Mouse (Mus musculus) C2C12 (cell line): ENCODE results near the gene Sec31b.

Experiments
- CTCF ChIP-seq: IDR thresholded peaks from one replicate; pipeline ENCODE4 v1.5.1; 2011; ENCODE audit not compliant: control insufficient read depth, insufficient read depth, insufficient read length
- FOSL1 ChIP-seq: IDR thresholded peaks from one replicate; pipeline ENCODE4 v1.8.0; 2011; ENCODE audit warnings: mild to moderate bottlenecking, low read length; ENCODE audit not compliant: poor library complexity, insufficient read depth, severe bottlenecking
- MAX ChIP-seq: IDR thresholded peaks from one replicate; pipeline ENCODE4 v1.6.1; 2011; ENCODE audit warnings: mild to moderate bottlenecking, control low read depth
- MYOD1 ChIP-seq: IDR thresholded peaks from one replicate; pipeline ENCODE4 v1.6.1; 2011; ENCODE audit warnings: low read depth; ENCODE audit not compliant: control insufficient read depth, insufficient read length
- MYOG ChIP-seq: IDR thresholded peaks from one replicate; pipeline ENCODE4 v1.6.1; 2011; ENCODE audit not compliant: control insufficient read depth, insufficient read length; ENCODE audit errors: extremely low read depth
- USF1 ChIP-seq: IDR thresholded peaks from one replicate; pipeline ENCODE4 v1.6.1; 2011; ENCODE audit warnings: low read depth, mild to moderate bottlenecking, control low read depth, moderate library complexity

DNA sequence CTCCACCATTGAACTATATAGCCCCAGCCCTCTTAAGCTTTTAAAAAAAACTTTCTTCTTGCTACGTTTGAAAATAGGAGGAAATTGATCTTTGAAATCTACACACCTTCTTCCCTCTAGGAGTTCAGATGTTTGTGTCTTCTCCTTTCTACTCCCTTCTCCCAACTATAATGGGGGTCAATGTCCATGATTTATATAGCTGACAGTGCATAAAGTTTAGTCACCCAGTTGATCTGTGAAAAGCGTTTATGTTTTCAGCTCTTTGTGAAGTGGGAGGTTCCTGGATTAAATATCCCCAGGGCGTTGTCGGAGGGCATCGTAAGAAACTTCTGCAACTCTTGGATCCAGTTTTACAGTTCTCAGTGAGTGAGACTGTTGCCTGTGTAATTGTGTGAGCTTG, 45.4 kb downstream of the Sec31b start:
- no peak for TF ChIP-seq FOSL1
- no peak for TF ChIP-seq CTCF
- no peak for TF ChIP-seq MYOD1
- TF ChIP-seq MAX = no peak
- no peak for TF ChIP-seq USF1
- TF ChIP-seq MYOG = no peak
